Mouse (Mus musculus) splenic B cell, adult 2 months (primary cell): ENCODE results near the gene Gpha2.

ENCODE experiments used
- DNase-seq: peaks from one replicate; pipeline ENCODE4 v3.0.0-alpha.2; 2011; ENCODE audit warnings: low read depth, low spot score
- H3K27me3 ChIP-seq: 2 replicates; pipeline ENCODE4 v1.6.1; 2012; ENCODE audit warnings: mild to moderate bottlenecking, low read length, moderate library complexity, mixed read lengths; ENCODE audit not compliant: control insufficient read depth, poor library complexity, insufficient read depth, severe bottlenecking
- H3K36me3 ChIP-seq: 2 replicates; pipeline ENCODE4 v1.6.1; 2012; ENCODE audit warnings: mild to moderate bottlenecking, low read length, moderate library complexity, mixed read lengths; ENCODE audit not compliant: control insufficient read depth, poor library complexity, insufficient read depth, severe bottlenecking

Gpha2 gene

DNA sequence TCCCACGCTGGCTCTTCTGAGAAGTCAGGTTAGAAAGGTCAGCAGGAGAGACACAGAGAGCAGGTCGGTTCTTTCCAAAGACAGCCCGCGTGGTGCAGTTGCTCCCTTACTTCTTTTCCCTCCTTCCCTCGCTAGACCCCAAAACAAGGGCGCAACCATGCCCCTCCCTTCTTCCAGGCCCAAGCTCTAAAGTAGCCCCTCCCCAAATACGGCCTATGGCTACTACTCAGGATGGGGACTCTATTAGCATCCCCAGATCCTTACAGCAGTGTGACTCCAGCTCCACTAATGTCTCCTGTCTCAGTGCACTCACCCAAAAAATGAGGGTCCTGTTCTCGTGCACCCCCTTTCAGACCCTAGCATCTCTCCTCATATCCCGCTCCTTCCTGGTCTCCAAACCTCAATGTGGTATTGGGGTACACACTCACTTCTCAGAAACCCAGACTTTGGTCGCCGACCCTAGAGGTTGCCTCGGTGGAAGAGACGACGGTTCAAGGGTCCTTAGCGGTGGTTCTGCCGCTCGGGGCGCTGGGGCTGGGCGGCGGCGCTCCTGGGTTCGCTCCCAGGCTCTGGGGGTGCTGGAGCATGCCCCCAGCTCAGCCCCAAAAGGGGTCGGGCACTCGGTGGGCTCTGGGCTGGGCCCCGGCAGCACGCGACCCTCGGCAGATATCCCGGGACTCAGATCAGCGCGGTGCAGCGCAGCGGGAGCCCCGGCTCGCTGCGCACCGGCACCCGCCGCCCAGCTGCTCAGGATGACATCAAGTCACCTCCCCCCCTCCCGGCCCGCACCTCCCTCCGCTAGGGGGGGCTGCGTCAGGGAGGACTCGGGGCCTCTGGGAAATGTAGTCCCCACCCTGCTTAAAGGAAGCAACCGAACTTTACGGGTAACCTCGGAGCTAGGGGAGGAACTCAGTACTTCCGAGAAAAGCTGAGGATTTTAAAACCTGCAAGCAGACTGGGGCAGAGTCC is 9.2 kb downstream of the Gpha2 start, which contains the start of gene Ppp2r5b:
Gene Ppp2r5b (minus strand): TSS at position 789 of the 969 bp plus-strand sequence.
- peak; percentile 95 for DNase-seq
- peaks cover under 1% of the 10 kb centered on the region; the same call in 1 of the 2 replicates for H3K36me3 ChIP-seq
- no peaks in the 10 kb centered on the region for H3K27me3 ChIP-seq

- no peaks in the 10 kb centered on the region for H3K27me3 ChIP-seq
- peak; percentile 89 for DNase-seq
Measured at GRCm38 (mm10) chr19:6236053-6236441, 9.9 kb downstream of the Gpha2 start.

DNA sequence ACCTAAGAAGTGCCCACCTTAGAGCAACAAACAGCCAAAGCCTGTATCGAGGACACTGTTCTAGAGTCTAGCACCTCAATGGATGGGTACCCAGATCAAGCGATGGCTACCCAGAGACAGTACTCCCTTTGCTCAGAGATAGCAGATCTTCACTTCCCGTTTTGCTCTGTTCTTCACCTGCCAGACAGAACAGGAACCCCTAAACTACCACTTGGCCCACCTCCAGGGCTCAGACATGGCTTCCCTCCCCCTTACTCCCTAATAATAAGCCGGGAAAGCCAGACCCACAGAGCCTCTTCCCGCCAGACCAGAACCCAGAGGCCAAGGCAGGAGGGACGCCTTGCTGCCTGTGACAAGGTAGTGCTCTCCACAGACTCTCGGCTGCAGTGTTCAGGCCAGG is 10.7 kb downstream of the Gpha2 start:
- peak; percentile 40 for DNase-seq
- Histone ChIP-seq H3K27me3 (no peaks in the 10 kb centered on the region), H3K36me3 (no peaks in the 10 kb centered on the region)

More at GRCm38 (mm10) chr19:6236053-6236441, 9.9 kb downstream of the Gpha2 start:
- no peaks in the 10 kb centered on the region for H3K36me3 ChIP-seq

DNA sequence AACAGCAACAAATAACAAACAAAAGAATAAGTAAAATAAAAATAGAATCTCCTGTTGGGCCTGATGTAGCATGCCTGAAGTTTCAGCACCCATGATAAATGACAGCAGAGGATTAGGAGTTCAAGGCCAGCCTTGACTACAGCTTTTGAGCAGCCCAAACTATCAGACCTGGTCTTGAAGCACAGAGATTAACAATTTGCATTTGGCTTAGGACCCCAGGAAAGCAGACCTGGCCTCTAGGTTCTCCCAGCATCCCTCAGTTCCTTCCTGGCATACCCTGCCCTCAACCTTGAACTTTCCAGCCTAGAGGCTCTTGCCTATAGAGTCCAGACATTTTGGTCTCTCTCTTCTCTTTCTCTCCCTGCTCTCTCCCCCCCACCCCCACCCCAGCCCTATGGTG is 12.6 kb downstream of the Gpha2 start:
- no peaks in the 10 kb centered on the region for H3K27me3 ChIP-seq
- no peak for DNase-seq
- H3K36me3 ChIP-seq, result no peaks in the 10 kb centered on the region

GRCm38 (mm10) chr19:6240136-6240535 is 14.0 kb downstream of the Gpha2 start:
- no peak for DNase-seq
- Histone ChIP-seq H3K27me3 (no peaks in the 10 kb centered on the region), H3K36me3 (no peaks in the 10 kb centered on the region)

DNA sequence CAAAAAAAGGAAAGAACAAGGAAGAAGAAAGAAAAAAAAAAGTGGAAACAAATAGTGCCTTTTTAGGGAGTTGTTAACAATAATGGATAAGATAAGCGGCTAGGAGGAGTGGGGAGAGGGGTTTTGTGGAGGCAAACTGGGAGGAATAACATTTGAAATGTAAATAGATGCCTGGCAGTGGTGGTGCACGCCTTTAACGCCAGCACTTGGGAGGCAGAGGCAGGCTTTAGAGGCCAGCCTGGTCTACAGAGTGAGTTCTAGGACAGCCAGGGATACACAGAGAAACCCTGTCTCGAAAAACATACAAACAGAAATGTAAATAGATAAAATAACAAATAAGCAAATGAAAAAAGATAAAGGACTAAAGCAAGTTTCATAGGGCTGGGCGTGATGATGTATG is 14.5 kb downstream of the Gpha2 start:
- no peak for DNase-seq
- H3K27me3 ChIP-seq, result no peaks in the 10 kb centered on the region
- no peaks in the 10 kb centered on the region; the same call in 1 of the 2 replicates for H3K36me3 ChIP-seq

DNA sequence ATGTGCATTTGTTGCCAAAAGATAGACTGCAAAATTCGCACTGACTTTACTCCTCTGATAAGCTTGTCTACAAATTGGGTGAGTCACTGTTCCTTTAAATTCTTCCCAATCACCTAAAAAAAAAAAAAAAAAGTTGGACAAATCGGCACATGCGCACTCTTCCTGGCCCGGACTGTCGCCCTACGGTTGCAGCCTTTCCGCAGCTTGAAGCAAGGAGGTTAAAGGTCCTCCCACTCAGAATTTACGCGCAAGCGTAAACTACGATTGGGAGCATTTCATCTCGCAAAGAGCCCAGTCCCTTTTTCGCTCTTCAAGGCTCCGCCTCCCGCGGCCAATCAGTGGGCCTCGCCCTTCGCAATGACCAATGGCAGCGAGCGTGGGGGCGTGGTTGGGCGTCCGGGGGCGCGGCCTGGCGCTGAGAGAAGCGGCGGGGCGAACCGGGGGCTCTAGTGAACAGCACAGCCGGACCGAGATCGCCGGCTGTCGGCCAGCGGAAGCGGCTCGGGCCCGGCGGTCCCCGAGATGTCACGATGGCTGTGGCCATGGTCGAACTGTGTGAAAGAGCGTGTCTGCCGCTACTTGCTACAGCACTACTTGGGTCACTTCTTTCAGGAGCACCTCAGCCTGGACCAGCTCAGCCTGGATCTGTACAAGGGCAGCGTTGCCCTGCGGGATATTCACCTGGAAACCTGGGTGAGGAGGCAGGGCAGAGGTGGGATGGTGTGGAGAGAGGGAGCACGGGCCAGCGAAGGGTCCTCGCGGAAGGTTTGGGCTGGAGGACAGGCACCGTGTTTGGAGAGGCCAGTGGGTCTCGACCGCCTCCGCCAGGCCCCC is 15.3 kb downstream of the Gpha2 start, which contains the start of gene Atg2a:
Gene Atg2a (plus strand): TSS at position 395 of the 834 bp plus-strand sequence.
- DNase-seq, result peak; percentile 99
- H3K36me3 ChIP-seq, result no peaks in the 10 kb centered on the region; the same call in 1 of the 2 replicates
- H3K27me3 ChIP-seq, result no peaks in the 10 kb centered on the region

- Histone ChIP-seq H3K27me3 (no peaks in the 10 kb centered on the region), H3K36me3 (no peaks in the 10 kb centered on the region; the same call in none of the 2 replicates)
- peak; percentile 88 for DNase-seq
Measured at GRCm38 (mm10) chr19:6242281-6242680, 16.1 kb downstream of the Gpha2 start.

GRCm38 (mm10) chr19:6243226-6243625 is 17.0 kb downstream of the Gpha2 start:
- Histone ChIP-seq H3K36me3 (no peaks in the 10 kb centered on the region; the same call in none of the 2 replicates), H3K27me3 (no peaks in the 10 kb centered on the region)
- no peak for DNase-seq

DNA sequence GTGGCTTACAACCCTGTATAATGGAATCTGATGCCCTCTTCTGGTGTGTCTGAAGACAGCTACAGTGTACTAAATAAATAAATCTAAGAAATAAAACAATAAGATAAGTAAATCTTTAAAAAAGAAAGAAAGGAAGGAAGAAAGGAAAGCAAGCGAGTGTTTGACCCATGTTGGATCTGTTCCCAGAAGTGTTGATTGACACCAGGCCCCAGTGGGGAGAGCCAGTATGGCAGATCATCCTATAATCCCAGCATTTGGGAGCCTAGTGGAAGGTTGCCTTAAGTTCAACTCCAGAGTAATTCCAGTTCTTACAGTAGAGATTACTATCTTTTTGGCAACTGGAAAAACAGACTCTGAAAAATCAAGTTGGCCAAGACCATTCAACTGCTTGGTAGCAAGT is 19.6 kb downstream of the Gpha2 start:
- DNase-seq, result no peak
- Histone ChIP-seq H3K27me3 (no peaks in the 10 kb centered on the region), H3K36me3 (peaks cover 2% of the 10 kb centered on the region)

DNA sequence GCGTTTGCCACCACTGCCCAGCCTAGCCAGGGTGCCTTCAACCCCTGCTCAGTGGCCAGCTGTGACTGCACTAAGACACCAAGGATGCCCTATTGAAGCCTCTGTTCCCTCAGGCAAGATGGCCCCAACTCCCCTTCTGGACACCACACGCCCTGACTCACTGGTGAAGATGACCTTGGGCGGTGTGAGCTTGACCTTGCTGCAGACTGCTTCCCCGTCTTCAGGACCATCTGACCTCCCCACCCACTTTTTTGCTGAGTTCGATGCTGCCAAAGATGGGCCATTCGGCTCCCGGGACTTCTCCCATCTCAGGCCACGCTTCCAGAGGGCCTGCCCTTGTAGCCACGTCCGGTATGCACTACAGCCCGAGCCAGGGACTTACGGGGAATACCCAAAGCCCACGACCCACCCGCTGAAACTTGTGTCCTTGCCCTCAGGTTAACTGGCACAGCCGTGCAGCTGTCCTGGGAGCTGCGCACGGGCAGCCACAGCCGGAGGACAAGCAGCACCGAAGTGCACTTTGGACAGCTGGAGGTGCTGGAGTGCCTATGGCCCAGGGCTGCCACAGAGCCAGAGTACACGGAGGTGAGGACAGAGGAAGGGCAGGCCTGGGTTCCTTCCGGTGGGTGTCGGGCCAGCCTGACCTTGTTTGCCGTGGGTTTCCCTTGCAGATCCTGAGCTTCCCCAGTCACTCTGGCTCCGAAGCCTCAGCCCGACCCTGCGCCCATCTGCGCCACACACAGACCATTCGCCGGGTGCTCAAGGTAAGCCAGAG is 21.5 kb downstream of the Gpha2 start:
- no peak for DNase-seq
- peaks cover 8% of the 10 kb centered on the region for H3K36me3 ChIP-seq
- no peaks in the 10 kb centered on the region for H3K27me3 ChIP-seq

DNA sequence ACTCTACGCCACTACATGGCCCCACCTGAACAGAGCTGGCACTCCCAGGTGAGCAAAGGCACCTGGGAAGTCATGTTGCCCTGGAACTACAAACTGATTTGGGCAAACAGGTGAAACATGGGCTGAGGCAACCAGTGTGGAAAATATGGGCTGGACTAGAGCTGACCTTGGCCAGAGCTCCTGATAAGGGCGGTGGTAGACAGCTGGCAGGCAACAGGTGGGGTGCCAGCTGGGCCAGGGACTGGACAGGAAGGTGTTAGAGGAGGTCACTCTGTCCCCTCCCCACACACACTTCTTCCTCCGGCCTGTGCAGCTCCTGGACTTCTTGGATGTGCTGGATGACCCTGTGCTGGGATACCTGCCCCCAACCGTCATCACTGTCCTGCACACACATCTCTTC is 26.8 kb downstream of the Gpha2 start:
- H3K27me3 ChIP-seq, result no peaks in the 10 kb centered on the region
- peaks cover 18% of the 10 kb centered on the region for H3K36me3 ChIP-seq
- no peak for DNase-seq

- peak; percentile 71 for DNase-seq
- peaks cover 8% of the 10 kb centered on the region for H3K36me3 ChIP-seq
- H3K27me3 ChIP-seq, result no peaks in the 10 kb centered on the region
Measured at GRCm38 (mm10) chr19:6260428-6260827, 34.2 kb downstream of the Gpha2 start.

- Histone ChIP-seq H3K36me3 (peaks cover 8% of the 10 kb centered on the region), H3K27me3 (no peaks in the 10 kb centered on the region)
- peak; percentile 37 for DNase-seq
Measured at GRCm38 (mm10) chr19:6260946-6261345, 34.8 kb downstream of the Gpha2 start.
